Mouse (Mus musculus) ES-CJ7 (cell line): ENCODE data around the gene Gsta2.
"Not testable (repeated sequence)": the region's sequence is repeated elsewhere in the genome, so short reads cannot be mapped to it uniquely, and the experiment has no call there.

Source experiments
- DNase-seq: peaks from one replicate; pipeline ENCODE4 v3.0.0; 2011; ENCODE audit warnings: low read depth, low spot score

Gene Gsta2

DNA sequence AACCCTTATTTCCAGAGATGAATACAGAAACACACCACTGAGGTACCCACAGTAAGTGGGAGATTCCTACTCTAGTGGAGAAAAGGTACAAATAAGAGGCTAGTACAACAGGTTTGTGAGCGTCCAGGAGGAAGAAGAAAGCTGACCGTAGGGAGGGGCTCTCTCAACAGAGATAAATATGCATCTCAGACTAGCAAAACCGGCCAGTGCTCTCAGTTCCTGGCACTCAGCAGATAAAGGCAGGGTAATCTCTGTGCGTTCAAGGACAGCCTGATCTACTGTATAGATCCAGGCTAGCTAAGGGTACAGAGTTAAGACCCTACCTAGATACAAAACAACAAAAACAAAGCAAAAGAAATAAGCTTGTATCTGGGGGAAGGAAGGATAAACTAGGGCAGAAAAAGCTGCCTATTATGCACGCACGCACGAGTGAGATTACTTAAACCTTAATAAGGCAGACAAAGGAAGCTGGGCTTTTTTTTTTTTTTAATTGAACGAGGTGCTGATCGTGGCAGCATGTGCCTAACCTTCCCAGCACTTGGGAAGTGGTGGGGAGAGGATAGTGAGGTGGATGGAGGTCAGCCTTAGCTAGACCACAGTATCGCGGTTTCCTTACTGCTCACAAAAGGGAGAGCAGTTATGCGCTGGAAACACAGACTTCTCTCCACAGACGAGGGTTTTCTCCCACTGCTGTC, 10.4 kb upstream of the Gsta2 start:
- DNase-seq = peak; percentile 70

DNA sequence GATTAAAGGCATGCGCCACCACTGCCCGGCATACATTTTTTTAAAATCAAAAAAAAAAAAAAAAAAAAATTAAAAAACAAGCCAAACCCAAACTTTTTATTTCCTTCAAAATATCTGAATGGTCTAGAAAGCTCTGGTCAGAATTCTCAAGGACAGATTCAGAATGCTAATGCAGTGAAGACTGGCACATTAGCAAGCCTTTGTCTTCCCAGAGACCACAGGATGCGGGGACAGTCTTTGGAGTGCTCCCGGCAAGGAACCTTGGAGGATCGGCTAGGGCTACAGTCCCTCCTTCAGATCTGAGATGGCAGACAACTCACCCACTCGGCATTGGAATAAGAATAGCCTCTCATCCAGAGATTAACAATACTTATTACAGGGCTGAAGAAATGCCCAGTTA, 9.1 kb upstream of the Gsta2 start:
- peak; percentile 96 for DNase-seq

DNA sequence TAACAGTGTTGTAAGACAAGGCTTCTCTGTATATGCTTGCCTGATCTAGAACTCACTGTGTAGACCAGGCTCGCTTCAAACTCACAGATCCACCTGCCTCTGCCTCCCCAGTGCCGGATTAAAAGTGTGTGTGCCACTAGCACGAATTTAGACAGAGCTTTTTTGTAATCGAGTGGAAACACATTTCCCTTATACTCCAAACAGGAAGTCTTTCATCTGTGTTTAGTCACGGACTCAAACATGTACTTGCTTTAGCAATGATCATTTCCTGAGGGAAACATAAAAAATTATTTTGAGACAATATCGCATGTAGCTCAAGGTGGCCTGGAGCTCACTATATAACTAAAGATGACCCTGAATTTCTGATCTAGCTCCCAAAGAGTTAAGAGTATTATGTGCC, 7.8 kb upstream of the Gsta2 start:
- DNase-seq = no peak

GRCm38 (mm10) chr9:78360484-78360872, 4.9 kb upstream of the Gsta2 start:
- peak; percentile 85 for DNase-seq

- DNase-seq = peak; percentile 88
These were observed 4.3 kb upstream of the Gsta2 start for GRCm38 (mm10) chr9:78359750-78360483.

GRCm38 (mm10) chr9:78358053-78358452, 2.5 kb upstream of the Gsta2 start:
- peak; percentile 97 for DNase-seq

DNA sequence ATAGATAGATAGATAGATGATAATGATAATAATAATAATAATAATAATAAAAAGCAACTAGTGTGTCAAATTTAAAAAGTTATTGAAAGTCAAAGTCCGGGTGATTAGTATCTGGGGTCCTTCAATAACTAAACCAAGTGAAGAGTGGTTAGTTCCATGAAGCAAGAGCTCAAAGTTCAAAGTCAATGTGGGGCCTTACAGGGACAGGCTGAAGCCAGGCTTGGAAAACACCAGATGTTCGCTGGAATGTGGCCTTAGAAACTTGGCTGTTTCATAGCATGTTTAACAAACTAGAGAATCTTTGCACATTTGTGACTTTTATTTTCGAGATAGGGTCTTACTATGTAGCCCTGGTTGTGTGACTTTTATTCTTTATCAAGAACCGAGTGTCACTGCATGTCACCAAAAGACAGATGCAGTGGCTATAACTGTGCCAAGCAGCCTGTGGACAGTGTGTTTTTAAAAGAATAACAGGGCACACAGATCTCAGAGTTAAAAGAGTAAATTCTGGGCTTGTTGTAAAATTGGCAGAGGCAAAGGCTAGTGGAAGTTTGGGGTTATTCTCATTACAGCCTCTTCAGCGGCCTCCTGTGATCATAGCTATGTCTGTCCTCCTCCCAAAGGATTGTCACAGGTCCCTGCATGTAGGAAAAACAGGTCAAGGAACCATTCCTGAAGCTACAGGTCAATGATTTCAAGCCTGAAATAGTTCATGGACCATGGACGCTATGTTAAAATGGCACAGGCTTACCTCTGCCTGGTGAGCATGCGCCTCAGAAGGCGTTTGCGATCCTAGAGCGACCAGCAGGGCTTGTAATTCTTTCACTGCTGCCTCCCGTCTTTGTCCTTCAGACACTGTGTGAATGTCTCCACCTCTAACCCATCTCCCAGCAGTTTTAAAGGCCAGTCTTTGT, 666 bp downstream of the Gsta2 start:
- DNase-seq = no peak

- DNase-seq = no peak
These were observed 3.9 kb downstream of the Gsta2 start for GRCm38 (mm10) chr9:78351504-78352220.

- peak; percentile 62 for DNase-seq
These were observed 5.6 kb downstream of the Gsta2 start for GRCm38 (mm10) chr9:78350007-78350406.

GRCm38 (mm10) chr9:78349141-78349540, 6.4 kb downstream of the Gsta2 start:
- not testable (repeated sequence) for DNase-seq

- not testable (repeated sequence) for DNase-seq
These were observed 7.2 kb downstream of the Gsta2 start for GRCm38 (mm10) chr9:78348206-78349004.

DNA sequence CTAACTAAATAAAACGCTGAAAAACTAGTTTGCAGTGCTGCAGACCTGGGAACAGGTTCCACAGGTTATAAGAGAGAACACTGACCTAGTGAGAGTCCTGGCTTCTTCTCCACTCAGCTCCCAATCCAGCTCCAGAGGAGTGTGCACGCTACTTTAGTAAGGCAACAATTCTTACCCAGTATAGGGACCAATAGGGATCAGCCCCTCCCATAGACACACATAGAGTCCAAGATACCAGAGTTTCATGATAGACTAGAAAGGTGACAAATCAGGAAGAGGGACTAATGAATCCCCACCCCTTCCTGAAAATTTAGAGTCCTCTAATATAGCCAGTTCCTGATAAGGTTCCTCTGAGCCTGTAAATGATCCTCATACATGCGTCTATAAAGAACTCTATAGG, 8.6 kb downstream of the Gsta2 start:
- DNase-seq = no peak

DNA sequence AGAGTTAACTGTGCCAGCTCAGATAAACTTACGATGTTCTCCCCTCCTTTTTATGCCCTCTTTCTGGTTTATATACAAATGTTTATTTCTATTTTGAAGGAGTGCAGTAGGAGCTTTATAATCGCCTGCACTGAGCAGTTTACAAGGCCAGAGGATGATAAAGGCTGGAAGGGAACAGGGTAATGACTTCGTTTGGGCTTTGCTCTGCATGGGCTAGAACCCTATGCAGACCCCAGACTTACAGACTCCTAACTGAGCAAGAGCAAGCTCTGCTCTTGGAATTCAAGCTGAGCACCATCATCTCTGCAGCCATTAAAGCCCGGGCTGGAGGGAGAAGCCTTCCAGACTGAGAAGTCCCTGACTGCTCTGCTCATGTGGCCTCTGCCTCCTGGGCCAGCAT, 10.4 kb downstream of the Gsta2 start:
- DNase-seq = not testable (repeated sequence)

- not testable (repeated sequence) for DNase-seq
These were observed 12.5 kb downstream of the Gsta2 start for GRCm38 (mm10) chr9:78343055-78343454.

GRCm38 (mm10) chr9:78342494-78342893, 13.1 kb downstream of the Gsta2 start:
- not testable (repeated sequence) for DNase-seq

GRCm38 (mm10) chr9:78340324-78340723, 15.3 kb downstream of the Gsta2 start:
- DNase-seq = peak; percentile 75

GRCm38 (mm10) chr9:78337050-78337449, 18.5 kb downstream of the Gsta2 start:
- not testable (repeated sequence) for DNase-seq

- not testable (repeated sequence) for DNase-seq
These were observed 28.3 kb downstream of the Gsta2 start, which contains the start of gene Omt2b for GRCm38 (mm10) chr9:78327289-78327688. TSS of gene Omt2b (plus strand) at chr9:78327589.

- peak; percentile 58 for DNase-seq
These were observed 36.1 kb downstream of the Gsta2 start for GRCm38 (mm10) chr9:78319499-78319898.

GRCm38 (mm10) chr9:78314696-78315095, 40.9 kb downstream of the Gsta2 start, which contains the start of gene Omt2a:
TSS of gene Omt2a (minus strand) at chr9:78314796.
- no peak for DNase-seq
